Mouse (Mus musculus) kidney, adult 2 months (tissue): ENCODE measurements around the gene Hoxd8. TPM values are rescaled to one million over a fixed set of nuclear protein-coding genes. Genes with fewer than 3 reads are reported as not detected.

Source experiments
- DNase-seq: peaks from one replicate; pipeline ENCODE4 v3.0.0; 2021
- H3K27ac ChIP-seq: fragments of 200-500 bp; 2 replicates; pipeline ENCODE4 v1.5.1; 2012; ENCODE audit warnings: low read depth, low read length, control low read depth, inconsistent platforms; ENCODE audit not compliant: insufficient read depth
- H3K27me3 ChIP-seq: fragments of 200-500 bp; replicated peaks from 2 replicates; pipeline ENCODE4 v1.6.1; 2012; ENCODE audit warnings: mild to moderate bottlenecking, moderate library complexity, low read length, inconsistent platforms; ENCODE audit not compliant: control insufficient read depth, insufficient read depth
- H3K36me3 ChIP-seq: fragments of 200-500 bp; 2 replicates; pipeline ENCODE4 v1.6.1; 2012; ENCODE audit warnings: mild to moderate bottlenecking, moderate library complexity, low read length, inconsistent platforms; ENCODE audit not compliant: control insufficient read depth, insufficient read depth
- H3K4me1 ChIP-seq: fragments of 200-500 bp; 2 replicates; pipeline ENCODE4 v1.6.1; 2011; ENCODE audit warnings: low read length; ENCODE audit not compliant: control insufficient read depth, insufficient read depth
- H3K4me3 ChIP-seq: fragments of 200-500 bp; 2 replicates; pipeline ENCODE4 v1.5.1; 2011; ENCODE audit warnings: mild to moderate bottlenecking, low read depth, low read length, control low read depth; ENCODE audit not compliant: insufficient read depth
- CTCF ChIP-seq: fragments of 200-500 bp; conservative IDR thresholded peaks from 2 replicates; pipeline ENCODE4 v1.5.1; 2011; ENCODE audit warnings: low read depth, mild to moderate bottlenecking, control low read depth, low read length, moderate library complexity, mixed read lengths; ENCODE audit not compliant: insufficient read depth, insufficient read length
- POLR2A ChIP-seq: fragments of 200-500 bp; IDR thresholded peaks from one replicate; pipeline ENCODE4 v1.6.1; 2011; ENCODE audit warnings: low read depth, low read length, control low read depth
- WGBS: fragments of 180-500 bp; shearing (Covaris S2); methylation state at CpG from one replicate; pipeline ENCODE4 v1.1.7; 2018; 5-methylcytosine and 5-hydroxymethylcytosine counted together
- polyA plus RNA-seq: library from polyadenylated mRNA; depleted of rRNA; stranded (reverse); fragments of >200 nt; gene quantifications from 2 replicates; pipeline ENCODE4 v1.2.3, GENCODE M21; 2012; rRNA removed

Hoxd8 gene
- polyA plus RNA-seq, result 45.8 and 46.2 TPM in 2 replicates

GRCm38 (mm10) chr2:74704393-74704998 lies at the start of gene Hoxd8:
Gene Hoxd8 (plus strand): TSS chr2:74704615.
- TF ChIP-seq CTCF (no peak), POLR2A (no peak)
- WGBS, result 2% methylated on average over 50 of the region's 52 CpGs
- Histone ChIP-seq H3K27me3 (no peaks in the 10 kb centered on the region), H3K36me3 (no peaks in the 10 kb centered on the region), H3K4me1 (peaks cover 3% of the 10 kb centered on the region; the same call in 1 of the 2 replicates), H3K27ac (peak within 1 kb of the TSS; percentile 97), H3K4me3 (peak within 1 kb of the TSS; percentile 72)
- peak; percentile 90 for DNase-seq

DNA sequence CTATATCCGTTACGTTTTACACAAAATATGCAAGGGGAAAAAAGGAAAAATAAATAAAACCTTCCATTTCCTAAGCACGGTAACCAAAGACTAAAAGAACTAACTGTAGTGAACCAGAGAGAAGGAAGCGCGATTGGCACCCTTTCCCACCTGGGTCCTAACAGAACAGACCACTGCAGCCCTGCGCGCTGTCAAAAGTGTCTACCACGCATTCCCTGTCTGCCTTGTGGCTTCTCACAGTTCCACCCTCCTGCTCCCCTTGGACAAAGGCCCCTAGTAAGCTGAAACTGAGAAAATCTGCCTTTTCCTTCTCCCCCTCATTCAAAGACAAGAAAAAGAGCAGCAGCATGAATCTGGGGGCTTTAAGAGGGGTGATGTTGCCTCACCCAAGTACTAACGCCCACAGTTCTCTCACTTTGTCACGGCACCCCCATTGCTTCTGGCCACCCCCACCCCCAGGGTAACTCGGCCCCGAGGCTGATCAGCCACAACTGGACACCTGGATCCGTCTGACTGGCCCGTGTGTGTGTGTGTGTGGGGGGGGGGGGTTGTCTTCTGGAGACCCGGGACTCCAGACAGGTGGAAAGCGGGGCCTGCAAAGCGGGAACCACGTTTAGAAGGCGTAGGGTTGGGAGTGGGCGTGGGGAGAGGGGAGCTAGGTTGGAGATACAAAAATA lies 49.5 kb upstream of the Hoxd8 start:
- 7% methylated on average over 20 of the region's 20 CpGs for WGBS
- TF ChIP-seq POLR2A (no peak), CTCF (no peak)
- Histone ChIP-seq H3K27me3 (peaks cover 28% of the 10 kb centered on the region), H3K36me3 (no peaks in the 10 kb centered on the region), H3K27ac (no peak overlapping the region), H3K4me3 (no peak overlapping the region), H3K4me1 (no peaks in the 10 kb centered on the region)
- no peak for DNase-seq

DNA sequence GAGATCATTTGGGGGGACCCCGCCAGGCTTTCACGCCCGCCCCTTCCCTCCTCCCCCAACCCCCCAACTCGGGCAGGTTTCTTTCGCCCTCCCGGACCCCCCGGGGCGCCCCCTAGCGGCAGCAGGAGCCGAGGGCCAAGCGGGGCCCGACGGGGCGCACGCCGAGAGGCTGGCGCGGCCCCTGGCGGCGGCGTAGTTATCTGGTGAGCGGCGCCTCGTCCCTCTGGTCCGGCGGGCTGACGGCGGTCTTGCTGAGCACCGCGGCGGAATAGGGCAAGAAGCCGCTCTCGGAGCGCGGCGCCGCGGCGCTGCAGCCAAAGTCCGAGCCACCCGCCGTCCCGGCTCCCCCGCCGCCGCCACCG lies 49.0 kb upstream of the Hoxd8 start:
- H3K27me3 ChIP-seq, result peaks cover 28% of the 10 kb centered on the region
- peak; percentile 27 for DNase-seq
- 2% methylated on average over 41 of the region's 47 CpGs for WGBS
- no peaks in the 10 kb centered on the region for H3K4me1 ChIP-seq
- TF ChIP-seq POLR2A, result no peak
- TF ChIP-seq CTCF, result no peak
- no peak overlapping the region for H3K4me3 ChIP-seq
- H3K36me3 ChIP-seq, result no peaks in the 10 kb centered on the region
- no peak overlapping the region for H3K27ac ChIP-seq

- H3K4me1 ChIP-seq, result no peaks in the 10 kb centered on the region
- DNase-seq, result peak; percentile 44
- no peak overlapping the region for H3K27ac ChIP-seq
- peaks cover 28% of the 10 kb centered on the region for H3K27me3 ChIP-seq
- H3K4me3 ChIP-seq, result no peak overlapping the region
- H3K36me3 ChIP-seq, result no peaks in the 10 kb centered on the region
- WGBS, result 2% methylated on average over 68 of the region's 69 CpGs
- TF ChIP-seq POLR2A, result no peak
- TF ChIP-seq CTCF, result no peak
Observed at GRCm38 (mm10) chr2:74655821-74656631, 48.4 kb upstream of the Hoxd8 start.

DNA sequence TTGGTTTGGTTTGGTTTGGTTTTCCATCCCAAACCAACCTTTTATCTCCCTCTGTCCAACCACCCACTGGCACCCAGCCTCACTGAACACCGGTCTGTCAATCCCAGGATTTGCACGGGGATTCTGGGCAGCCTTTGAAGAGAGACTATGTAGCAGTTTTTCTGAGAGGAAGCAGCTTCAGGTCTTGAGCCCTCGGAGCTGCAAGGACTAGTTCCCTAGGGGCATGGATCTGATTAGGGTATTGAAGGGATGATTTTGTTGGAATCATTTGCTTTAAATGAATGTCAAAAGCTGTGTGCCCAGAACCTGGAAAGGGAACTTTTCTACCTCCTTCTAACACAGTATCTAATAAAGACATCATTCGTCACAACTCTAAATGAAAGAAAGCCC lies 47.8 kb upstream of the Hoxd8 start:
- 14% methylated on average over 4 of the region's 4 CpGs for WGBS
- Histone ChIP-seq H3K36me3 (no peaks in the 10 kb centered on the region), H3K27ac (no peak overlapping the region), H3K4me3 (no peak overlapping the region), H3K27me3 (peaks cover 28% of the 10 kb centered on the region), H3K4me1 (no peaks in the 10 kb centered on the region)
- peak; percentile 14 for DNase-seq
- TF ChIP-seq POLR2A (no peak), CTCF (no peak)

GRCm38 (mm10) chr2:74657251-74658023 lies 47.0 kb upstream of the Hoxd8 start:
- no peak for TF ChIP-seq CTCF
- TF ChIP-seq POLR2A, result no peak
- Histone ChIP-seq H3K4me3 (no peak overlapping the region), H3K27me3 (peaks cover 28% of the 10 kb centered on the region), H3K27ac (no peak overlapping the region), H3K36me3 (no peaks in the 10 kb centered on the region), H3K4me1 (no peaks in the 10 kb centered on the region)
- WGBS, result 6% methylated on average over 62 of the region's 62 CpGs
- DNase-seq, result peak; percentile 36
